Mouse (Mus musculus) right cerebral cortex, postnatal 36 days (tissue): ENCODE results near the gene Map10.

Source experiments
- DNase-seq, 2 experiments: peaks; one replicate each; pipeline ENCODE4 v3.0.0; 2022; ENCODE audit warnings: low spot score in 2 of 2, mixed read lengths in 1 of 2

Map10 gene

DNA sequence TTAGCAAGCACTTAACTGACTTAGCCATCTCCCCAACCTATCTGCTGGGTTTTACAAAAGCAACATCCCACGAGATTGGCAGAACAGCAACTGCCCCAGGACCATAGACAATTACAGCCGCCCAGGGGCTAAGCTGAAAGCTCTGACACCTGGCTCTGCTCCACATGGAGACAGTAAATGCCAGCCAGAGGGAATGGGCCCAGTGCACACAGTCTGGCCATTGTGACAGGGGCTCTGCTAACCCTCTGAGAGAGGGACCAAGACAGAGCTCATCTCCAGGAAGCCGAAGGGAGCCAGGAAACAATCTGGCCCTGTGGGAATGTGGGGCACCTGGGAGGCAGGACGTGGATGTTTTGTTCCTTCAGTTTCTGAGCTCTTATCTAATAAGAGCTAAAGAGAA lies 46.6 kb downstream of the Map10 start:
- no peak for DNase-seq

DNA sequence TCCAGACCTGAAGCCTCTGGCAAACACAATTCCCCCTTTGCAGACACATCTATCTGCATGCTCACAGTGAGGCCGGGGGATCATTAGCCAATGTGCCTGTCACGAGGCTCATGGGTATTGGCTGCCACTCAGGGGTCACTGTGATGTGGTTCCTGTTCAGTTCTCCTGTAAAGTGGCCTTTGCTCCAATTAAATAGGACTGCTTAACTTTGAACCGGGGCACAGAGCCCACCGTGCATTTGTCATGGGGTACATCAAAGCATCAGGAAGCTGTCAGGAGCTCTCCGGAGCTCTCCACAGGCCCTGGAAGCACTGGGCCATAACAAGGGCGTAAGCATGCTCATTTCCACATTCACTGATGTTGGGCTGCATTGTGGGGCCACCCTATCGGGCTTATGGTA lies 47.0 kb downstream of the Map10 start:
- no peak for DNase-seq

DNA sequence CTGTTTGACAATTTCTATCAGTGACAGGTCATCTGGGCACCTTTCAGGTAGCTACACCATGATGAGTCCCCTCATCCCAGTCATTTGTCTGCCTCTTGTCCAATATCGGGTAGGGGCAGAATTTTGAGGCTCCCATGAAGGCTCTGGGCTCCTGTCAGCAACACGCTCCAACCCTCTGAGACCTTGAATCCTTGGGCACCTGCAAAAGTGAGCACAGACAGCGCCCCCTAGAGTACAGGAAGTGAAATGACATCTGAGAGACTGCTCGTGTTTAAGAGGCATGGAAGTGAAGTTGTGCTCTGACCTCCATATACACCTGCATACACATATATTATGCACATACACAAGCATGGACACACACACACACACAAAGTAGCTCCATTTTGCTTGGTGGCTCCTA lies 49.3 kb downstream of the Map10 start:
- no peak for DNase-seq

DNA sequence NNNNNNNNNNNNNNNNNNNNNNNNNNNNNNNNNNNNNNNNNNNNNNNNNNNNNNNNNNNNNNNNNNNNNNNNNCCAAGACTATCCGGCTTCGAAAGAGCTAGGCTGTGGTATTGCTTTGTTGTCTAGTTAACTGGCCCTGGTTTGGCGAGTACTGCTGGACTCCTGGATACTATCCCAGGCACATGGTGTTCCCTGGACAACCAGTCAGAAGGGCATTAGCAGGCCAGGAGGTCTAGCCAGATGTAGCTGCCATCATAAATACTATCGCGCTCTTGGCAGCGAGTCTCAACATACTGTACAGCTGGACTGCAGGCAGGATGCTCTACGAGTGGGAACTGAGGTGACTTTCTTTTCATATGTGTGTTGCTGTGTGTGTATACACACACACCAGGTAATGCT lies 53.1 kb downstream of the Map10 start:
- DNase-seq: no peak
